ENCODE assay signal across 9 mouse cellular contexts in genomic region chr11:55158785-55159359, GRCm38 (mm10). TPM values are rescaled to one million over a fixed set of nuclear protein-coding genes. Genes with fewer than 3 reads are reported as not detected.
DNase-seq lines count a peak whose midpoint lies in the region; ATAC-seq lines count a peak whose summit lies in the region.
"Had no signal": no experiment of that assay in that cellular context is flagged by ENCODE, and none has a peak within 500 bp of the region (broad histone marks: within the 10 kb centered on the region; RNA-seq: fewer than 3 reads in every experiment).

No protein-coding gene starts in this region.

- WGBS in liver, embryonic 12.5 days (ENCODE audit: insufficient replicate concordance), result 48% methylated on average over 13 of the region's 13 CpGs
- WGBS in stomach, embryonic 16.5 days, result 51% methylated on average over 13 of the region's 13 CpGs

- H3K36me3 ChIP-seq in liver, embryonic 12.5 days, result no peaks in the 10 kb centered on the region
- H3K36me3 ChIP-seq in stomach, embryonic 16.5 days (ENCODE audit: control insufficient read depth, insufficient read depth, low read length), result no peaks in the 10 kb centered on the region
- H3K36me3 ChIP-seq: embryonic facial prominence, embryonic 15.5 days had no signal

- no peaks in the 10 kb centered on the region for H3K4me1 ChIP-seq in liver, embryonic 12.5 days
- H3K4me1 ChIP-seq in stomach, embryonic 16.5 days (ENCODE audit: control insufficient read depth, insufficient read depth, low read length), result no peaks in the 10 kb centered on the region
- H3K4me1 ChIP-seq: embryonic facial prominence, embryonic 15.5 days had no signal

- no peaks in the 10 kb centered on the region for H3K27me3 ChIP-seq in liver, embryonic 12.5 days (replicated peaks)
- no peaks in the 10 kb centered on the region for H3K27me3 ChIP-seq in stomach, embryonic 16.5 days (ENCODE audit: control insufficient read depth, insufficient read depth, low read length)
- H3K27me3 ChIP-seq: embryonic facial prominence, embryonic 15.5 days had no signal

- H3K9ac ChIP-seq in liver, embryonic 12.5 days, result no peak overlapping the region
- H3K9ac ChIP-seq in stomach, embryonic 16.5 days (ENCODE audit: low read length), result no peak overlapping the region
- H3K9ac ChIP-seq: embryonic facial prominence, embryonic 15.5 days had no signal

- no peak overlapping the region for H3K4me3 ChIP-seq in liver, embryonic 12.5 days
- no peak overlapping the region for H3K4me3 ChIP-seq in stomach, embryonic 16.5 days (replicated peaks; ENCODE audit: low read length)
- H3K4me3 ChIP-seq: embryonic facial prominence, embryonic 15.5 days had no signal

- peak; percentile 80 for DNase-seq in liver
- DNase-seq in c-Kit-positive CD71-positive TER-119-negative erythroid progenitor cells, embryonic 14.5 days (ENCODE audit: low read depth), result peak; percentile 66
- DNase-seq in frontal cortex, adult 2 months (ENCODE audit: extremely low spot score in 1 of 2, low spot score in 1 of 2), result peak; percentile 61 to 94
- DNase-seq in left cerebral cortex, adult 8-10 months (ENCODE audit: low spot score in 2 of 2), result peak; percentile 33 to 77

- H3K4me2 ChIP-seq in liver, embryonic 12.5 days, result no peak overlapping the region
- no peak overlapping the region for H3K4me2 ChIP-seq in stomach, embryonic 16.5 days (ENCODE audit: low read depth, low read length)
- H3K4me2 ChIP-seq: embryonic facial prominence, embryonic 15.5 days had no signal

- no peak overlapping the region for H3K27ac ChIP-seq in liver, embryonic 12.5 days
- no peak overlapping the region for H3K27ac ChIP-seq in stomach, embryonic 16.5 days (ENCODE audit: low read length)
- H3K27ac ChIP-seq: embryonic facial prominence, embryonic 15.5 days had no signal

- ATAC-seq in liver, embryonic 12.5 days, result no peak
- ATAC-seq in inflammation-experienced regulatory T-cells, adult 6 months, result peak; percentile 84
- ATAC-seq in monocyte, adult 5-6 weeks (replicated peaks; ENCODE audit: insufficient number of reproducible peaks, low FRiP score, low TSS enrichment, poor library complexity, severe bottlenecking), result peak; percentile 55
- ATAC-seq in stomach, embryonic 16.5 days (ENCODE audit: insufficient read depth, low FRiP score), result peak; percentile 47; the same call in 1 of the 2 replicates

- H3K9me3 ChIP-seq in liver, embryonic 12.5 days (replicated peaks), result no peaks in the 10 kb centered on the region
- H3K9me3 ChIP-seq in stomach, embryonic 16.5 days (replicated peaks; ENCODE audit: control insufficient read depth, low read length), result no peaks in the 10 kb centered on the region
- H3K9me3 ChIP-seq: embryonic facial prominence, embryonic 15.5 days had no signal

RNA-seq across cellular contexts. Expression of gene Slc36a3, which starts 7.4 kb away (rescaled TPM):
- polyA plus RNA-seq in liver, embryonic 12.5 days (2016; fragmentation: Nextera tagmentation; extraction: Ambion mirVana), result not detected in 2 replicates
- not detected in 2 replicates for polyA plus RNA-seq in frontal cortex, adult 2 months (2012; rRNA removed)
- under 1 TPM; 0.31 to 0.98 (median 0.54) TPM for polyA plus RNA-seq in inflammation-experienced regulatory T-cells, adult 6 months (2017; shearing (Covaris generic))
- not detected for total RNA-seq in left cerebral cortex, adult 8-10 months (2022)
- not detected in 3 replicates for total RNA-seq in monocyte, adult 5-6 weeks (2017)
- polyA plus RNA-seq in stomach, embryonic 16.5 days (2015; fragmentation: Nextera tagmentation; extraction: Ambion mirVana), result not detected in 2 replicates
- polyA plus RNA-seq: embryonic facial prominence, embryonic 15.5 days had no signal

RNA-seq across cellular contexts. Expression of gene Slc36a2, which starts 26.0 kb away (rescaled TPM):
- polyA plus RNA-seq in liver, embryonic 12.5 days (2016; fragmentation: Nextera tagmentation; extraction: Ambion mirVana), result 6.3 and 6.9 TPM in 2 replicates
- polyA plus RNA-seq in frontal cortex, adult 2 months (2012; rRNA removed), result 2.0 and 2.5 TPM in 2 replicates
- under 1 TPM in 1 of 3 experiments, not detected in 2; 0.30 TPM for polyA plus RNA-seq in inflammation-experienced regulatory T-cells, adult 6 months (2017; shearing (Covaris generic))
- under 1 TPM in 3 of 4 experiments, not detected in 1; 0.19 to 0.39 (median 0.27) TPM for total RNA-seq in left cerebral cortex, adult 8-10 months (2022)
- total RNA-seq in monocyte, adult 5-6 weeks (2017), result not detected in 3 replicates
- 1.3 and 2.0 TPM in 2 replicates for polyA plus RNA-seq in stomach, embryonic 16.5 days (2015; fragmentation: Nextera tagmentation; extraction: Ambion mirVana)

RNA-seq across cellular contexts. Expression of gene Slc36a1, which starts 45.3 kb away (rescaled TPM):
- 1.5 and 1.6 TPM in 2 replicates for polyA plus RNA-seq in liver, embryonic 12.5 days (2016; fragmentation: Nextera tagmentation; extraction: Ambion mirVana)
- 33.7 and 34.5 TPM in 2 replicates for polyA plus RNA-seq in frontal cortex, adult 2 months (2012; rRNA removed)
- 1 to 10 TPM; 3.6 to 4.7 (median 4.6) TPM for polyA plus RNA-seq in inflammation-experienced regulatory T-cells, adult 6 months (2017; shearing (Covaris generic))
- total RNA-seq in left cerebral cortex, adult 8-10 months (2022), result 10 to 100 TPM; 60.6 to 68.7 (median 64.5) TPM
- 5.2 to 11.1 TPM (median 8.1 TPM) in 3 replicates for total RNA-seq in monocyte, adult 5-6 weeks (2017)
- polyA plus RNA-seq in stomach, embryonic 16.5 days (2015; fragmentation: Nextera tagmentation; extraction: Ambion mirVana), result 1.9 and 2.3 TPM in 2 replicates
